Mouse (Mus musculus) cerebellum, adult 2 months (tissue): Measurements from ENCODE around the gene Slc6a20a.

Experiments used
- CTCF ChIP-seq: fragments of 200-500 bp; IDR thresholded peaks from 2 replicates; pipeline ENCODE4 v1.5.1; 2011; ENCODE audit warnings: low read depth, mild to moderate bottlenecking, control low read depth, low read length, moderate library complexity, borderline replicate concordance; ENCODE audit not compliant: insufficient read depth
- POLR2A ChIP-seq: fragments of 200-500 bp; IDR thresholded peaks from 2 replicates; pipeline ENCODE4 v1.6.1; 2011; ENCODE audit warnings: low read length, control low read depth, borderline replicate concordance; ENCODE audit not compliant: insufficient read depth

GRCm38 (mm10) chr9:123649785-123650511 lies 28.7 kb downstream of the Slc6a20a start:
- TF ChIP-seq CTCF (no peak), POLR2A (no peak)
